Mouse (Mus musculus) megakaryocyte, embryonic 14.5 days (primary cell): ENCODE measurements at regions not wholly inside any gene's neighbourhood (a gene's known extent, or its start where the extent isn't known, plus 50 kb on each side); places are given as distances from the start of the nearest gene placed in this dataset.

Experiments
- FLI1 ChIP-seq: IDR thresholded peaks from 2 replicates; pipeline ENCODE4 v1.6.1; 2012; ENCODE audit warnings: low read length, inconsistent platforms, mixed read lengths
- GATA1 ChIP-seq: IDR thresholded peaks from 3 replicates; pipeline ENCODE4 v1.6.1; 2012; ENCODE audit warnings: mixed read lengths, low read length, inconsistent platforms, borderline replicate concordance

DNA sequence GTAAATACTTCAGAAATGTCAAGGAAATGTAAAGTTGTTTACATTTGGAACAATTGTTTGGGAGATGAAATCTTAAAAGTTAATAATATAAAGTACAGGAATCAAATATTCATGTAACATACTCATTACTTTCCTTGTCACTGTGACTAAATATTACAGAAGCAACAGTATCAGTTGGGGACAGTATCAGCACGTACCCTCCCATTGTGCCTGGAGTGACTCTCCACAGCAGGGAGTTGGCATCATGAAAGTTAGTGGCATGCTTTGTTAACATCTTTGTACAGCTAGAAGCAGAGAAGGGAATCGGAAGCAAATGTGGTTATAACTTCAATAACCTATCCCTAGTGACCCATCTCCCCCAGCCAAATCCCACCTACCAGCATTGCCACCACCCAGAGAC is 366.8 kb upstream of the Cd180 start:
- TF ChIP-seq FLI1, result no peak
- TF ChIP-seq GATA1, result no peak
